Mouse (Mus musculus): ENCODE data around the gene Lhfpl4.

DNA sequence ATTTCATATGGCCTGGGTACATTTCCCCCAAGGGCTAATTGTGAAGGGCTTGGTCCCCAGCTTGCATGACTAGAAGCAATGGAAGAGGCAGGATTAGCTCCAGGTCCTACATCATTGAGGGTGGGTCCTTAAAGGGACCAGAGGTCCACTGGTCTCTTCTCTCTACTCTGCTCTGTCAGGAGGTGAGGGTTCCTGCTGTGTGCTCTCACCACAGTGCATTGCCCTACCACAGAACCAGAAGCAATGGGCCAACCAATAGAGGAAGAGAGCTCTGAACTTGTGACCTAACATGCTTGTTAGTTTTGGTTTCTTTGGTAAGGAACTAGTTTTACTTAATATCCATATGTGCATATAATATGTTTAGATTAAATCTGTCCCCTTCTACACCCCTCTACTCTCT lies 31.5 kb upstream of the Lhfpl4 start:
- TF ChIP-seq HCFC1 (IDR thresholded peaks at IDR 0.05; ENCODE audit: borderline replicate concordance, insufficient read depth, low read length) (no peak), ZNF384 (IDR thresholded peaks at IDR 0.05; ENCODE audit: low read depth, low read length) (no peak), ZC3H11A (IDR thresholded peaks at IDR 0.05; ENCODE audit: borderline replicate concordance, low read depth, low read length) (no peak), CHD2 (IDR thresholded peaks at IDR 0.05; ENCODE audit: low read depth, low read length) (no peak), MAFK (IDR thresholded peaks at IDR 0.05; ENCODE audit: insufficient read depth, low read depth, low read length) (no peak)

Measured in ES-E14 (cell line).